Mouse (Mus musculus) gonadal fat pad, adult 2 months (tissue): Measurements from ENCODE around the gene Vegfd. TPM values are rescaled to one million over a fixed set of nuclear protein-coding genes. Genes with fewer than 3 reads are reported as not detected.

Source experiments
- polyA plus RNA-seq: library from polyadenylated mRNA; depleted of rRNA; stranded (reverse); fragments of >200 nt; gene quantifications from 2 replicates; pipeline ENCODE4 v1.2.3, GENCODE M21; 2012; rRNA removed

Vegfd gene
- polyA plus RNA-seq, 1 experiment, result 8.1 TPM

Other genes with a start within 250 kb of the Vegfd start
- gene Ace2, start 234.0 kb upstream of the Vegfd start, polyA plus RNA-seq, result 0.70 and 0.72 TPM in 2 replicates
- 0.58 and 0.66 TPM in 2 replicates for gene Bmx, start 115.2 kb upstream of the Vegfd start, polyA plus RNA-seq
- gene Pir, start 104.0 kb upstream of the Vegfd start, polyA plus RNA-seq, result 1.9 and 3.2 TPM in 2 replicates
- 9.0 and 9.8 TPM in 2 replicates for gene Piga, start 46.4 kb downstream of the Vegfd start, polyA plus RNA-seq
- gene Asb11, start 63.6 kb downstream of the Vegfd start, polyA plus RNA-seq, result 51.0 and 59.2 TPM in 2 replicates
- 0.27 and 0.32 TPM in 2 replicates for gene Asb9, start 132.9 kb downstream of the Vegfd start, polyA plus RNA-seq